Mouse (Mus musculus) liver, embryonic 13.5 days (tissue): ENCODE results near the gene Gm6882. TPM values are rescaled to one million over a fixed set of nuclear protein-coding genes. Genes with fewer than 3 reads are reported as not detected.
"Not testable (repeated sequence)": the region's sequence is repeated elsewhere in the genome, so short reads cannot be mapped to it uniquely, and the experiment has no call there.

Experiments
- ATAC-seq: fragments of 200-750 bp; cut with Nextera tagmentation; 2 replicates; pipeline ENCODE4 v1.8.0; 2017; ENCODE audit warnings: low read depth, mild to moderate bottlenecking, moderate number of reproducible peaks, moderate library complexity
- DNase-seq: peaks from one replicate; pipeline ENCODE4 v3.0.0; 2022
- H3K27ac ChIP-seq: fragments of 300-500 bp; sonication (generic); 2 replicates; pipeline ENCODE4 v1.5.1; 2015; ENCODE audit warnings: moderate library complexity, mild to moderate bottlenecking, inconsistent platforms
- H3K27me3 ChIP-seq: fragments of 300-500 bp; sonication (generic); 2 replicates; pipeline ENCODE4 v1.6.1; 2015; ENCODE audit warnings: mild to moderate bottlenecking, inconsistent platforms
- H3K36me3 ChIP-seq: fragments of 300-500 bp; sonication (generic); 2 replicates; pipeline ENCODE4 v1.6.1; 2015; ENCODE audit warnings: mild to moderate bottlenecking, inconsistent platforms
- H3K4me1 ChIP-seq: fragments of 300-500 bp; sonication (generic); replicated peaks from 2 replicates; pipeline ENCODE4 v1.6.1; 2015; ENCODE audit warnings: inconsistent platforms
- H3K4me2 ChIP-seq: fragments of 300-500 bp; sonication (generic); 2 replicates; pipeline ENCODE4 v1.6.1; 2015; ENCODE audit warnings: inconsistent platforms, mild to moderate bottlenecking, moderate library complexity
- H3K4me3 ChIP-seq: fragments of 300-500 bp; sonication (generic); replicated peaks from 2 replicates; pipeline ENCODE4 v1.5.1; 2015; ENCODE audit warnings: mild to moderate bottlenecking, inconsistent platforms
- H3K9ac ChIP-seq: fragments of 300-500 bp; sonication (generic); 2 replicates; pipeline ENCODE4 v1.6.1; 2015; ENCODE audit warnings: mild to moderate bottlenecking, inconsistent platforms
- H3K9me3 ChIP-seq: fragments of 300-500 bp; sonication (generic); replicated peaks from 2 replicates; pipeline ENCODE4 v1.6.1; 2016; ENCODE audit warnings: inconsistent platforms
- WGBS: fragments of 180-500 bp; shearing (Covaris S2); methylation state at CpG from one replicate; pipeline ENCODE4 v1.1.7; 2015; ENCODE audit not compliant: insufficient replicate concordance; 5-methylcytosine and 5-hydroxymethylcytosine counted together
- polyA plus RNA-seq: library from polyadenylated mRNA; unstranded; fragments of >200 nt; fragmentation: Nextera tagmentation; extraction: Ambion mirVana; gene quantifications from 2 replicates; pipeline ENCODE4 v1.2.1, GENCODE M21; 2015

Gene Gm6882
- not detected in 2 replicates for polyA plus RNA-seq

- H3K36me3 ChIP-seq, H3K27me3 ChIP-seq, H3K4me2 ChIP-seq, ATAC-seq, H3K4me1 ChIP-seq, H3K9ac ChIP-seq, H3K9me3 ChIP-seq, DNase-seq, H3K27ac ChIP-seq, H3K4me3 ChIP-seq: not testable (repeated sequence)
- 18% methylated on average over 1 of the region's 1 CpGs for whole genome bisulfite sequencing
Observed at GRCm38 (mm10) chr7:21432645-21433044, at the start of gene Gm6882. Gene Gm6882, minus strand, starts transcription at chr7:21432745.

Other genes starting within 250 kb of the Gm6882 start
- gene Gm5157, start 242.3 kb downstream of the Gm6882 start, polyA plus RNA-seq, result not detected in 2 replicates
- gene Vmn1r124, start 172.1 kb downstream of the Gm6882 start, polyA plus RNA-seq, result not detected in 2 replicates
- gene Vmn1r125, start 160.6 kb downstream of the Gm6882 start, polyA plus RNA-seq, result not detected in 2 replicates
- not detected in 2 replicates for gene Vmn1r126, start 131.3 kb downstream of the Gm6882 start, polyA plus RNA-seq
- gene Vmn1r127, start 112.9 kb downstream of the Gm6882 start, polyA plus RNA-seq, result not detected in 2 replicates
- gene Vmn1r128, start 83.4 kb downstream of the Gm6882 start, polyA plus RNA-seq, result not detected in 2 replicates
- not detected in 2 replicates for gene Vmn1r129, start 71.5 kb downstream of the Gm6882 start, polyA plus RNA-seq
- gene Vmn1r130, start 79.0 kb upstream of the Gm6882 start, polyA plus RNA-seq, result not detected in 2 replicates
- gene Vmn1r131, start 113.3 kb upstream of the Gm6882 start, polyA plus RNA-seq, result not detected in 2 replicates
- gene Vmn1r132, start 181.3 kb upstream of the Gm6882 start, polyA plus RNA-seq, result not detected in 2 replicates